Mouse (Mus musculus): ENCODE measurements around the gene Phc2. TPM values are rescaled to one million over a fixed set of nuclear protein-coding genes. Genes with fewer than 3 reads are reported as not detected.

The Phc2 gene
- polyA plus RNA-seq, 1 experiment from 2014 or later: 20.8 TPM

DNA sequence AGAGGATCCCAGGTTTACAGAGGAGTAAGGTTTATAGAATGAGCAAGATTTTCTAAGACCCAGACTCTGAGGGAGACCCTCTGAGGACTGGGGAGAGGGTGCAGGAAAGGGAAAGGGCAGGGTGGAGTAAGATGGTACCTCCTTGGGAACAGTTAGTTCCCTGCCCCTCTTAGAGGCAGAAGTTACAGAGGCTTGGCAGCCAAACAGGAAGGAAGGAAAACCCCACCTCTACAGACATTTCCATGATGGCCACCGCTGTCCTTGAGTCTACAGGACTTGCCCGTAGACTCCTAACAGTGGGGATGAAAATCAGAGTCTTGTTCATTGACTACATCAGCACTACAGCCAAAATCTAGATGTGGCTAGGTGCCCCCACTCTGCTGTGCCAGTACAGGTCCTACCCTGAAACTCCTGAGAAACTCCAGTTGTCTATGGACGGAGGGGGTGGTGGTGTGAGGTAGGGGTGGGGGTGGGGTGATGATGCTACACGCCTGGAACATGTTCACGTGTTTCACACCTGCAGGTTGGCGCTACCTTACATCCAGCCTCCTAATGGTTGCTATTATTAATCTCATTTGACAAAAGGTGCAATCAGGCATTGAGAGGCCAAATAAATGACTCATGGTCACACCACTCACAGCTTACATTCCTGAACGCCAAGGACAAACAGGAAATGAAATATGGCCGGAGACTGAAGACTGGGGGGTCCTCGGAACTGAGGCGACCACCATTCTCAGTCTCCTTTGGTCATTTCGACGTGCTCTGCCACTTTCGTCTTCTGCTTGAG, 115.3 kb downstream of the Phc2 start:
- Histone ChIP-seq H3K9me3 (replicated peaks) (no peaks in the 10 kb centered on the region), H3K27ac (replicated peaks) (no peak overlapping the region), H3K36me3 (peaks cover 36% of the 10 kb centered on the region), H3K4me3 (no peak overlapping the region), H3K27me3 (ENCODE audit: low read depth, poor library complexity, severe bottlenecking) (no peaks in the 10 kb centered on the region), H3K4me1 (peaks cover 9% of the 10 kb centered on the region)
- DNase-seq (ENCODE audit: low spot score): no peak
- WGBS: 91% methylated on average over 13 of the region's 13 CpGs

DNA sequence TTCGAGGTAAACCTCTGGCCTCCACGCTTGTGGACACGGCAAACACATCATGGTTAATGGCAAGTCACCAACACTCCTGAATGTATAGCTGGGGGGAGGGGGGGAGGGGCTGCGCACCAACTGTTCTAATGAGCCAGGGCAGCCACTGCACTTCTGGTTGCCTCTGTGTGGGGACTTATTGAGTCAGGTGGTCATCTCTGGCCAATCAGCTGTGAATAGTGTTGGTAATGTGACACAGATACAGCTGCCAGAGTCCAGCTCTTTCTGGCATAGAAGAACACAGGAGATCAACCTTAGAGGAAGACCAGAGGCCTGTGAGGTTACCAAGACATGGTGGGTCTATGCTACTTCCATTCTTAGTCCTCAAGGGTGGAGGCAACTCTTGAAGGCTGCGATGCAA, 116.2 kb downstream of the Phc2 start:
- H3K36me3 ChIP-seq: peaks cover 45% of the 10 kb centered on the region
- no peak for DNase-seq (ENCODE audit: low spot score)
- no peak overlapping the region for H3K4me3 ChIP-seq
- H3K4me1 ChIP-seq: peaks cover 9% of the 10 kb centered on the region
- H3K27me3 ChIP-seq (ENCODE audit: low read depth, poor library complexity, severe bottlenecking): no peaks in the 10 kb centered on the region
- no peaks in the 10 kb centered on the region for H3K9me3 ChIP-seq (replicated peaks)
- H3K27ac ChIP-seq (replicated peaks): no peak overlapping the region
- 94% methylated on average over 5 of the region's 5 CpGs for WGBS

DNA sequence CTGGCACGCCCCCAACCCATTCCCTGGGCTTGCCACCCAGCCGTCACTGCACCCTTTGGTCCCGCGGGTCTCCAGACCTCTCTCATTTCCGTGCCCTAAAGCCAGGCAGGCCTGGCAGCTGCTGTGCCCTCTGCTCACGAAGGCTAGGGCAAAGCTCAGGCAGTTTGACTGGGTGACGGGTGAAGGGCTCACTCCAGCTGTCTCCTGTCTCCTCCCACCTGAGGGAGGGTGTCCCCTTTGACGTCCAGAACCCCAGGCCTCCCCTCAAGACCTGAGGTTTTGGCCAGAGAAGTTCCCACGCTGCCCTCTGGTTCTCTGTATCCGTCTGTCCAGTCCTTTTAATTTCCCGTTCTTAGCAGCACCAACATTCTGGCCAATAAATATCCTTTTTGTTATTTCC, 119.3 kb downstream of the Phc2 start:
- 92% methylated on average over 11 of the region's 11 CpGs for WGBS
- DNase-seq (ENCODE audit: low spot score): no peak
- Histone ChIP-seq H3K27ac (replicated peaks) (no peak overlapping the region), H3K4me1 (peaks cover 12% of the 10 kb centered on the region), H3K36me3 (peaks cover 77% of the 10 kb centered on the region), H3K4me3 (no peak overlapping the region), H3K9me3 (replicated peaks) (no peaks in the 10 kb centered on the region), H3K27me3 (ENCODE audit: low read depth, poor library complexity, severe bottlenecking) (no peaks in the 10 kb centered on the region)

DNA sequence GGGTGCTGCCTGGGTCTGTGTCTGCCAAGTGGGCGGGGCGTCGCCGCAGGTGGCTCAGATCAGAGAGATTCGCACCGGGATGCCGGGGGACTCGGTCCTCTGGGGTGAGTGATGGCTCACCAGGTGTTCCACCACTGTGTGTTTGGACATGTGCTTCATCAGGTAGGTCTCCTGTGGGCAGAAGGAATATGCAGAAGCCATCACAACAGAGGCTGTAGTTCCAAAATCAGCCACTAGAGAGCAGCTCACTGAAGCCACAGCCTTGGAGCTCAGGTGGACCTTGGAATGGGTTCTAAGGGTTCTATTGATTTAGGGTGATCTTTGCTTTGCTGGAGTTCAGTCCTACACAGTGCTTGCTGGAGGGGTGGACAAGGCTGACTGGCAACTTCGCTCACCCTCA, 120.0 kb downstream of the Phc2 start:
- WGBS: 90% methylated on average over 9 of the region's 9 CpGs

DNA sequence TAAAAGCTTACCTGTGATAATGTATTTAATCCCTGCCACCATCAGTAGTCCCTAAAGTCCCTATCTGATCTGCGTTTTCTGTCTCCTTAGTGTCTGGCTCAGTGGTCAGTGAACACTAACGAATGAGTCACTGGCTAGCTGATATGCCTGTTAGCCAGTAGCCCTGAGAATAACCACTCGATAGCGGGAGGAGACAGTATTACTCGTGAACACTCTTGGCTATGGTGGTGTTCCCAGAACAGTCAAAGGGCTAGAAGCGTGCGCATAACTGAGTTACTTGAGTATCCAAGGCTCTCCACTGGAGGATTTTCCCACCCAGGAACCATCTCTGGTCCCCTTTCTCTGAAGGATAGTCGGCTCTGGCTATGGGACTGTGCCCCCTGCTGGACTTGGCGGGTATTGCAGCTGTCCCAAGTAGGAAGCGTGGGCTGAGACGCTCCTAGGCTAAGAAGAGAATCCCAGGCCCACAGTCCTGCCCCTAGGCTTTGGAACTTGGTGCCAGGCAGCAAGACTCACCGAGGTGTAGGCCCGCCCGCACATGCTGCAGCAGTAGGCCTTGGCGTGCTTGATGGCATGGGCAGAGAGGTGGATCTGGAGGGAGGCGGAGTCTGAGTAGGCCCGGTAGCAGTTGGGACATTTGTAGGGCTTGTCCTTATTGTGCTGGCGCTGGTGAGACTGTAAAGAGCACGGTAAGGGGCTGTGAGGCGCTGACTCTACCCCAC, 122.2 kb downstream of the Phc2 start:
- peaks cover 3% of the 10 kb centered on the region; the same call in 1 of the 2 replicates for H3K4me1 ChIP-seq
- no peak overlapping the region for H3K27ac ChIP-seq (replicated peaks)
- peak; percentile 84 for DNase-seq (ENCODE audit: low spot score)
- no peaks in the 10 kb centered on the region for H3K9me3 ChIP-seq (replicated peaks)
- H3K36me3 ChIP-seq: peaks cover 100% of the 10 kb centered on the region
- WGBS: 43% methylated on average over 20 of the region's 20 CpGs
- no peaks in the 10 kb centered on the region for H3K27me3 ChIP-seq (ENCODE audit: low read depth, poor library complexity, severe bottlenecking)
- H3K4me3 ChIP-seq: no peak overlapping the region

More for the DNA sequence above, 120.0 kb downstream of the Phc2 start:
- Histone ChIP-seq H3K27me3 (ENCODE audit: low read depth, poor library complexity, severe bottlenecking) (no peaks in the 10 kb centered on the region), H3K4me1 (peaks cover 12% of the 10 kb centered on the region), H3K36me3 (peaks cover 83% of the 10 kb centered on the region), H3K27ac (replicated peaks) (no peak overlapping the region), H3K4me3 (no peak overlapping the region), H3K9me3 (replicated peaks) (no peaks in the 10 kb centered on the region)
- no peak for DNase-seq (ENCODE audit: low spot score)

GRCm38 (mm10) chr4:128777593-128777992, 123.1 kb downstream of the Phc2 start:
- Histone ChIP-seq H3K27me3 (ENCODE audit: low read depth, poor library complexity, severe bottlenecking) (no peaks in the 10 kb centered on the region), H3K36me3 (peaks cover 100% of the 10 kb centered on the region), H3K4me1 (peaks cover 3% of the 10 kb centered on the region; the same call in 1 of the 2 replicates), H3K27ac (replicated peaks) (no peak overlapping the region), H3K9me3 (replicated peaks) (no peaks in the 10 kb centered on the region), H3K4me3 (no peak overlapping the region)
- no peak for DNase-seq (ENCODE audit: low spot score)
- 92% methylated on average over 11 of the region's 11 CpGs for WGBS

- H3K4me3 ChIP-seq: no peak overlapping the region
- no peaks in the 10 kb centered on the region for H3K27me3 ChIP-seq (ENCODE audit: low read depth, poor library complexity, severe bottlenecking)
- H3K4me1 ChIP-seq: peaks cover under 1% of the 10 kb centered on the region; the same call in 1 of the 2 replicates
- no peak overlapping the region for H3K27ac ChIP-seq (replicated peaks)
- WGBS: 95% methylated on average over 7 of the region's 7 CpGs
- no peak for DNase-seq (ENCODE audit: low spot score)
- peaks cover 100% of the 10 kb centered on the region for H3K36me3 ChIP-seq
- no peaks in the 10 kb centered on the region for H3K9me3 ChIP-seq (replicated peaks)
These were observed 127.5 kb downstream of the Phc2 start for GRCm38 (mm10) chr4:128782037-128782436.

- WGBS: 87% methylated on average over 4 of the region's 4 CpGs
- Histone ChIP-seq H3K27ac (replicated peaks) (no peak overlapping the region), H3K36me3 (peaks cover 100% of the 10 kb centered on the region), H3K9me3 (replicated peaks) (no peaks in the 10 kb centered on the region), H3K4me1 (no peaks in the 10 kb centered on the region), H3K4me3 (no peak overlapping the region), H3K27me3 (ENCODE audit: low read depth, poor library complexity, severe bottlenecking) (no peaks in the 10 kb centered on the region)
- no peak for DNase-seq (ENCODE audit: low spot score)
These were observed 128.1 kb downstream of the Phc2 start for GRCm38 (mm10) chr4:128782645-128783044.

GRCm38 (mm10) chr4:128784950-128785631, 130.6 kb downstream of the Phc2 start:
- 94% methylated on average over 15 of the region's 15 CpGs for WGBS

GRCm38 (mm10) chr4:128785921-128786654, 131.6 kb downstream of the Phc2 start:
- Histone ChIP-seq H3K36me3 (peaks cover 98% of the 10 kb centered on the region), H3K4me3 (no peak overlapping the region), H3K9me3 (replicated peaks) (no peaks in the 10 kb centered on the region), H3K27ac (replicated peaks) (no peak overlapping the region), H3K4me1 (peaks cover 16% of the 10 kb centered on the region), H3K27me3 (ENCODE audit: low read depth, poor library complexity, severe bottlenecking) (no peaks in the 10 kb centered on the region)
- no peak for DNase-seq (ENCODE audit: low spot score)
- WGBS: 92% methylated on average over 11 of the region's 11 CpGs

More at GRCm38 (mm10) chr4:128784950-128785631, 130.6 kb downstream of the Phc2 start:
- peaks cover 6% of the 10 kb centered on the region for H3K4me1 ChIP-seq
- no peaks in the 10 kb centered on the region for H3K9me3 ChIP-seq (replicated peaks)
- DNase-seq (ENCODE audit: low spot score): no peak
- H3K36me3 ChIP-seq: peaks cover 98% of the 10 kb centered on the region
- no peak overlapping the region for H3K27ac ChIP-seq (replicated peaks)
- no peaks in the 10 kb centered on the region for H3K27me3 ChIP-seq (ENCODE audit: low read depth, poor library complexity, severe bottlenecking)
- no peak overlapping the region for H3K4me3 ChIP-seq

- Histone ChIP-seq H3K36me3 (peaks cover 93% of the 10 kb centered on the region), H3K27me3 (ENCODE audit: low read depth, poor library complexity, severe bottlenecking) (no peaks in the 10 kb centered on the region)
- WGBS: 90% methylated on average over 24 of the region's 24 CpGs
These were observed 132.8 kb downstream of the Phc2 start for GRCm38 (mm10) chr4:128787023-128787939.

More at GRCm38 (mm10) chr4:128787023-128787939, 132.8 kb downstream of the Phc2 start:
- no peaks in the 10 kb centered on the region for H3K9me3 ChIP-seq (replicated peaks)
- no peak for DNase-seq (ENCODE audit: low spot score)
- no peak overlapping the region for H3K4me3 ChIP-seq
- H3K27ac ChIP-seq (replicated peaks): no peak overlapping the region
- peaks cover 23% of the 10 kb centered on the region for H3K4me1 ChIP-seq

Measured in midbrain, embryonic 10.5 days (tissue).